In the genomic region with DNA sequence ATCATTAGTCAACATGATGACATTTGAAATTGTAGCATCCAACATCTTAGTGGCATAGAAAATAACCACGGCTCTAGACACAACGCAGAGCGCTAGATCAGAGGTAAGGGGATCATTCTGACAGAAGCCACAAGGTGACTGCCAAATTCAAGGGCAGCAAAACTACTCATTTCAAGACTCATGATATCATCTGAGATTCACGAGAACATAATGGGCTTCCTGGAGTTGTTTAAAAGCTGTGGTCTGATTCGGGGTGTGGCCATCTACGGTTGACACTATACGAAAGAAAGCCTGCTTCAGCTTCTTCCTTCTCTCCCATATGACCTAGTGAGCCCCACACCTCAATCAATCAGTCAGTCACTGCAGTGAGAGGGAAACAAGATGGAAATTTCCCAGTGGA, we compare ENCODE assay signal across 9 mouse cellular contexts.
A peak's percentile ranks its signal among the peaks of the same experiment; 100 is the strongest.
DNase-seq lines count a peak whose midpoint lies in the region; ATAC-seq and TF ChIP-seq lines count a peak whose summit lies in the region.
"Had no signal": no experiment of that assay in that cellular context is flagged by ENCODE, and none has a peak within 500 bp of the region (broad histone marks: within the 10 kb centered on the region; RNA-seq: fewer than 3 reads in every experiment).

No protein-coding gene starts in this region.

- TF ChIP-seq EP300 in heart, postnatal 0 days (IDR thresholded peaks at IDR 0.05; ENCODE audit: low read depth), result no peak
- TF ChIP-seq EP300 in heart, adult 2 months (IDR thresholded peaks at IDR 0.05; ENCODE audit: insufficient read depth, low read depth, low read length), result no peak

- H3K79me2 ChIP-seq in heart, adult 2 months (replicated peaks; ENCODE audit: control insufficient read depth, insufficient read depth, low read length), result no peaks in the 10 kb centered on the region

- H3K9me3 ChIP-seq in heart, postnatal 0 days (replicated peaks; ENCODE audit: control insufficient read depth, low read length), result no peaks in the 10 kb centered on the region
- no peaks in the 10 kb centered on the region for H3K9me3 ChIP-seq in limb, embryonic 14.5 days (ENCODE audit: control insufficient read depth, low read length)
- H3K9me3 ChIP-seq: G1E had no signal

- no peaks in the 10 kb centered on the region for H3K36me3 ChIP-seq in heart, postnatal 0 days (replicated peaks; ENCODE audit: control insufficient read depth, insufficient read depth, low read length)
- H3K36me3 ChIP-seq in heart, adult 2 months (ENCODE audit: control insufficient read depth, insufficient read depth, low read length), result no peaks in the 10 kb centered on the region
- H3K36me3 ChIP-seq in limb, embryonic 14.5 days (ENCODE audit: control insufficient read depth, insufficient read depth, low read length), result no peaks in the 10 kb centered on the region
- H3K36me3 ChIP-seq: G1E had no signal

- 0 out of 2 replicates have a peak, but pooled peaks cover 3% of the 10 kb centered on the region for H3K27me3 ChIP-seq in heart, postnatal 0 days (ENCODE audit: control insufficient read depth, insufficient read depth, low read length)
- H3K27me3 ChIP-seq in heart, adult 2 months (ENCODE audit: control insufficient read depth, insufficient read depth, low read length), result no peaks in the 10 kb centered on the region
- H3K27me3 ChIP-seq in limb, embryonic 14.5 days (ENCODE audit: control insufficient read depth, insufficient read depth, low read length), result no peaks in the 10 kb centered on the region

- H3K4me2 ChIP-seq in heart, postnatal 0 days (ENCODE audit: low read depth, low read length), result 0 out of 2 replicates have a peak overlapping the region, but pooled peaks have one; percentile 69
- peak overlapping the region; percentile 85; the same call in 1 of the 2 replicates for H3K4me2 ChIP-seq in limb, embryonic 14.5 days (replicated peaks; ENCODE audit: low read depth, low read length, severe bottlenecking)

- no peak overlapping the region for H3K9ac ChIP-seq in heart, postnatal 0 days (replicated peaks; ENCODE audit: low read depth, low read length)
- no peak overlapping the region for H3K9ac ChIP-seq in heart, adult 2 months (ENCODE audit: low read depth, low read length)
- peak overlapping the region; percentile 67; the same call in 1 of the 2 replicates for H3K9ac ChIP-seq in limb, embryonic 14.5 days (ENCODE audit: low read depth, low read length, severe bottlenecking)

- no peak for ATAC-seq in heart, postnatal 0 days (ENCODE audit: insufficient read depth, low read depth)
- ATAC-seq in common myeloid progenitor, adult 5-6 weeks (replicated peaks; ENCODE audit: low read depth, poor library complexity, severe bottlenecking), result peak; percentile 48
- ATAC-seq in limb, embryonic 14.5 days (ENCODE audit: low FRiP score, low read depth), result no peak

- no peak for TF ChIP-seq CTCF in heart, postnatal 0 days (IDR thresholded peaks at IDR 0.05; ENCODE audit: low read depth)
- no peak for TF ChIP-seq CTCF in heart, adult 2 months (IDR thresholded peaks at IDR 0.05)
- no peak for TF ChIP-seq CTCF in gastrocnemius, adult 2 months (IDR thresholded peaks at IDR 0.05)

- H3K4me1 ChIP-seq in heart, postnatal 0 days (ENCODE audit: control insufficient read depth, insufficient read depth), result no peaks in the 10 kb centered on the region; the same call in 1 of the 2 replicates
- H3K4me1 ChIP-seq in heart, adult 2 months (ENCODE audit: control insufficient read depth, insufficient read depth, low read length), result no peaks in the 10 kb centered on the region
- 0 out of 2 replicates have a peak, but pooled peaks cover 11% of the 10 kb centered on the region for H3K4me1 ChIP-seq in limb, embryonic 14.5 days (ENCODE audit: control insufficient read depth, insufficient read depth, low read length)

- 88% methylated on average over 7 of the region's 7 CpGs for WGBS in heart, postnatal 0 days
- 86% methylated on average over 7 of the region's 7 CpGs for WGBS in heart, adult 2 months
- WGBS in limb, embryonic 14.5 days, result 85% methylated on average over 7 of the region's 7 CpGs

- intact Hi-C loops in heart, adult 2 months (cut with DNase I), result no loop called here
- intact Hi-C loops in gastrocnemius, adult 2 months (cut with DNase I), result no loop called here

- no peak overlapping the region for H3K4me3 ChIP-seq in heart, postnatal 0 days (ENCODE audit: low read depth, low read length)
- H3K4me3 ChIP-seq in heart, adult 2 months, result no peak overlapping the region
- no peak overlapping the region for H3K4me3 ChIP-seq in limb, embryonic 14.5 days (replicated peaks; ENCODE audit: low read length)
- no peak overlapping the region for H3K4me3 ChIP-seq in gastrocnemius, adult 2 months

- H3K27ac ChIP-seq in heart, postnatal 0 days (ENCODE audit: low read depth), result no peak overlapping the region
- no peak overlapping the region for H3K27ac ChIP-seq in heart, adult 2 months
- no peak overlapping the region for H3K27ac ChIP-seq in limb, embryonic 14.5 days (replicated peaks; ENCODE audit: low read depth, low read length)
- H3K27ac ChIP-seq in gastrocnemius, adult 2 months, result no peak overlapping the region

- TF ChIP-seq POLR2A in heart, adult 2 months (IDR thresholded peaks at IDR 0.05; ENCODE audit: insufficient read depth, low read depth, low read length), result no peak
- TF ChIP-seq POLR2A in limb, embryonic 14.5 days (IDR thresholded peaks at IDR 0.05; ENCODE audit: borderline replicate concordance, extremely low read depth, insufficient read depth, insufficient read length), result no peak

- no peak for DNase-seq in heart, postnatal 0 days (ENCODE audit: low spot score)
- no peak for DNase-seq in heart, adult 2 months
- DNase-seq in CD4-positive helper T cell, adult 2 months (ENCODE audit: low read depth, low spot score), result peak; percentile 70
- DNase-seq in limb, embryonic 14.5 days (ENCODE audit: low spot score), result no peak
- no peak for DNase-seq in frontal cortex, postnatal 10 days (ENCODE audit: low spot score in 2 of 2)
- DNase-seq in gastrocnemius, adult 2 months, result no peak
- DNase-seq in urinary bladder, adult 2 months (ENCODE audit: low spot score), result no peak
